Mouse (Mus musculus): Measurements from ENCODE around the gene Muc2. TPM values are rescaled to one million over a fixed set of nuclear protein-coding genes. Genes with fewer than 3 reads are reported as not detected.
"Not testable (repeated sequence)": the region's sequence is repeated elsewhere in the genome, so short reads cannot be mapped to it uniquely, and the experiment has no call there.

Muc2 gene
- polyA plus RNA-seq, 1 experiment from 2014 or later, result 0.48 TPM

DNA sequence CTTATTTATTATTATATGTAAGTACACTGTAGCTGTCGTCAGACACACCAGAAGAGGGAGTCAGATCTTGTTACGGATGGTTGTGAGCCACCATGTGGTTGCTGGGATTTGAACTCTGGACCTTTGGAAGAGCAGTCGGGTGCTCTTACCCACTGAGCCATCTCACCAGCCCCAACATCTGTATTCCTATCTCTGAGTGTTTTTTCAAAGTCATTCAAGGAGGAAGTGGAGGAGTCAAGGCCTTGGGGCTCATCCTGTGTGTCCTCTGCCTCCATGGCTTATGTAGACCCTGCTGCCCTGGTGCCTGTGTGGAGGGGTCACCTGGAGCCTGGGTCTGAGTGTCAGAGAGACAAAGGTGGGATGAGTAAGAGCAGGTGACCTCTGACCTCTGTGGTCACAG lies 21.0 kb upstream of the Muc2 start:
- not testable (repeated sequence) for H3K9me3 ChIP-seq (ENCODE audit: control insufficient read depth, low read length); H3K4me3 ChIP-seq (ENCODE audit: low read length); H3K9ac ChIP-seq (ENCODE audit: low read length); H3K27me3 ChIP-seq (ENCODE audit: control insufficient read depth, insufficient read depth, low read depth, low read length); H3K4me1 ChIP-seq (replicated peaks; ENCODE audit: control insufficient read depth, insufficient read depth, low read length); ATAC-seq (ENCODE audit: low read depth); H3K27ac ChIP-seq (ENCODE audit: low read length); H3K36me3 ChIP-seq (ENCODE audit: control insufficient read depth, insufficient read depth, low read length); H3K4me2 ChIP-seq (ENCODE audit: low read depth, low read length)
- 67% methylated on average over 3 of the region's 3 CpGs for WGBS

DNA sequence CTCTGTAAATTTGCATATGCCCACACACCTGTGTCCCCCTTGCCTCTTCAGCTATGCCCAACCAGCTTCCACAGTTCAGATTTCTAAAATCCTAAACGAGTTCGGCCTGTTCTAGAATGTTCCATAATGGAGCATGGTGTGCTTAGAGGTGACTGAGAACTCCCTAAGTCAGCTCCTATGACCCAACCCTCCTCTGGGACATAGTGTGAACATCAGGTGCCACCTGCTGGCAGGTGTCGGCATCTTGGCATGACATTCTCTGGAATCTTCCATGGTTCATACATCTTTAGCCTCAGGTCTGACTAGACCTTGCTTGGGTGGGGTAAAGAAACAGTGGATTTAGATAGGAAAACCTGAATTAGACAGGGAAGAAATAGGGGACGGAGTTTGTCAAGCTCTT lies 19.1 kb upstream of the Muc2 start:
- Histone ChIP-seq H3K4me2 (ENCODE audit: low read depth, low read length) (no peak overlapping the region), H3K9ac (ENCODE audit: low read length) (no peak overlapping the region), H3K9me3 (ENCODE audit: control insufficient read depth, low read length) (no peaks in the 10 kb centered on the region), H3K4me3 (ENCODE audit: low read length) (no peak overlapping the region), H3K27me3 (ENCODE audit: control insufficient read depth, insufficient read depth, low read depth, low read length) (no peaks in the 10 kb centered on the region), H3K36me3 (ENCODE audit: control insufficient read depth, insufficient read depth, low read length) (no peaks in the 10 kb centered on the region), H3K4me1 (replicated peaks; ENCODE audit: control insufficient read depth, insufficient read depth, low read length) (no peaks in the 10 kb centered on the region), H3K27ac (ENCODE audit: low read length) (no peak overlapping the region)
- 73% methylated on average over 4 of the region's 4 CpGs for whole genome bisulfite sequencing
- ATAC-seq (ENCODE audit: low read depth), result peak; percentile 38; the same call in 1 of the 2 replicates

DNA sequence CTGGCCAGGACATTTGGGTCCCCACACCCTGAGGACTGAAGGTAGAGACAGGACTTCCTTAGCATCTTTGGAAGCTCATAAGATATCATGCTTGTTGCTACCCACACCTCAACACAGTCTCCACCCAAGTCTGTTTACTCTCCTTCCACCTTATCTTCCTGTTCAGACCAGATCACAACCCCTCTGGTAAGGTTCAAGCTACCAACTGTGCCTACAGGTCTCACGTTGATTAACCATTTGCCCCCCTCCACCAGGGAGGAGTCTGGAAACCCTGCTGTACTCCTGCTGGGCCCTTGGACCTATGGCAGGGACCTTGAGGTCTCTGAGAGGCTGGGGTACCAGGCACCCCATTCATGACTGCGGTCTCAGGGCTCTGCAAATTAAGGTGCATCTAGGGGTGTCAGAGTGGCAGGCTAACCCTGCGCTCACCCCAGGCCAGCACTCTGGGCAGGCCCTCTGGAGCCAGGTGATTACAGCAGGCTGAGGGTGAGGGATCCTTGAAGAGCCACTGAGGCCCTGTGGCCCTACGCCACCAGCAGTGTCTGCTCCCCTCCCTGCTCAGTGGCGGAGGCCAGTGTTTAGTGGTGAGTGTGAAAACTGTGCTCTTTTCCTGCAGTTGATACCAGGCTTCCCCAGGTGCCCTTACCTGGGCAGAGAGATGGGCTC lies 18.4 kb upstream of the Muc2 start:
- H3K4me3 ChIP-seq (ENCODE audit: low read length), result no peak overlapping the region
- no peaks in the 10 kb centered on the region for H3K27me3 ChIP-seq (ENCODE audit: control insufficient read depth, insufficient read depth, low read depth, low read length)
- 72% methylated on average over 5 of the region's 5 CpGs for WGBS
- no peak overlapping the region for H3K4me2 ChIP-seq (ENCODE audit: low read depth, low read length)
- no peaks in the 10 kb centered on the region for H3K4me1 ChIP-seq (replicated peaks; ENCODE audit: control insufficient read depth, insufficient read depth, low read length)
- no peak for ATAC-seq (ENCODE audit: low read depth)
- H3K36me3 ChIP-seq (ENCODE audit: control insufficient read depth, insufficient read depth, low read length), result no peaks in the 10 kb centered on the region
- no peaks in the 10 kb centered on the region for H3K9me3 ChIP-seq (ENCODE audit: control insufficient read depth, low read length)
- no peak overlapping the region for H3K27ac ChIP-seq (ENCODE audit: low read length)
- H3K9ac ChIP-seq (ENCODE audit: low read length), result no peak overlapping the region

DNA sequence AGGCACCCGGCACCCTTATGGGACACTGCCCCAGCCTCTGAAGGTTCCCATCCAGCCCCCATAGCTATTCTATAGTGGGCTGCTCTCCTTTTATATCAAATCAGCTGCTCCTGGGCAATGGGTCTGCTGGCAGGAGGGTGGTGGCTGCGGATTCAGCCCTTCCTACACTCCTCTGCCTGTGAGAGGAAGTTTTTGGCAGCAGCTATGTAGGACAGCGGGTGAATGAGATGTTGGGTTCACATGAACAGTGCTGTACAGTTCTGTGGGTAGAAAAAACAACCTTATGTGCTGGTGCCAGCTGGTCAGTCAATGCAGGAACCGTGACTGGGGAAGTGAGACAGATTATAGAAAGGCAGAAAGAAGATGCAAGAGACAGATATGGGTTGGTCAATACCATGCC lies 11.2 kb upstream of the Muc2 start:
- WGBS, result 74% methylated on average over 4 of the region's 4 CpGs

DNA sequence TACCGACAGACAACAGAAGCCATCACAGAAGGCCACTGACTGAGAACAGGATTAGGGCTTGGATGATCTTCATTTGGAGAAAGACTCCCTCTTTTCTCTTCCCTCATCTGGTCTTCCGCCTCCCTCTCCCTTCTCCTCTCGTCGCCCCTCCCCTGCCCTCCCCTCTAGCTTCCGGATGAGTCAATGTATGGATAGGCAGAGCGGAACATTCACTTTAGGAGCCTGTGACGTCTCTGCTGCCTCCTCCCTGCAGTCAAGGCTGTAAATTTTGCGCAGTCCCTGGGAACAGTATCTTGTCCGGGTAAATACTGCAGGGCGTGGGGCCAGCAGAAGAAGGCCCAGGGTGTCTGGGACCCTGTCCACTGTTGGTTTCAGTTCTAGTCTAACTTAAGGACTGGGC lies 2.8 kb upstream of the Muc2 start:
- Histone ChIP-seq H3K4me3 (ENCODE audit: low read length) (no peak overlapping the region), H3K36me3 (ENCODE audit: control insufficient read depth, insufficient read depth, low read length) (no peaks in the 10 kb centered on the region), H3K9me3 (ENCODE audit: control insufficient read depth, low read length) (no peaks in the 10 kb centered on the region), H3K9ac (ENCODE audit: low read length) (no peak overlapping the region), H3K27me3 (ENCODE audit: control insufficient read depth, insufficient read depth, low read depth, low read length) (0 out of 2 replicates have a peak, but pooled peaks cover 1% of the 10 kb centered on the region), H3K4me1 (replicated peaks; ENCODE audit: control insufficient read depth, insufficient read depth, low read length) (no peaks in the 10 kb centered on the region), H3K27ac (ENCODE audit: low read length) (no peak overlapping the region), H3K4me2 (ENCODE audit: low read depth, low read length) (no peak overlapping the region)
- 60% methylated on average over 10 of the region's 10 CpGs for WGBS
- no peak for ATAC-seq (ENCODE audit: low read depth)

More for the DNA sequence above, 11.2 kb upstream of the Muc2 start:
- H3K27me3 ChIP-seq (ENCODE audit: control insufficient read depth, insufficient read depth, low read depth, low read length), result no peaks in the 10 kb centered on the region
- ATAC-seq (ENCODE audit: low read depth), result no peak
- H3K4me1 ChIP-seq (replicated peaks; ENCODE audit: control insufficient read depth, insufficient read depth, low read length), result no peaks in the 10 kb centered on the region
- no peaks in the 10 kb centered on the region for H3K36me3 ChIP-seq (ENCODE audit: control insufficient read depth, insufficient read depth, low read length)
- no peaks in the 10 kb centered on the region for H3K9me3 ChIP-seq (ENCODE audit: control insufficient read depth, low read length)
- H3K27ac ChIP-seq (ENCODE audit: low read length), result no peak overlapping the region
- no peak overlapping the region for H3K4me2 ChIP-seq (ENCODE audit: low read depth, low read length)
- no peak overlapping the region for H3K4me3 ChIP-seq (ENCODE audit: low read length)
- H3K9ac ChIP-seq (ENCODE audit: low read length), result no peak overlapping the region

DNA sequence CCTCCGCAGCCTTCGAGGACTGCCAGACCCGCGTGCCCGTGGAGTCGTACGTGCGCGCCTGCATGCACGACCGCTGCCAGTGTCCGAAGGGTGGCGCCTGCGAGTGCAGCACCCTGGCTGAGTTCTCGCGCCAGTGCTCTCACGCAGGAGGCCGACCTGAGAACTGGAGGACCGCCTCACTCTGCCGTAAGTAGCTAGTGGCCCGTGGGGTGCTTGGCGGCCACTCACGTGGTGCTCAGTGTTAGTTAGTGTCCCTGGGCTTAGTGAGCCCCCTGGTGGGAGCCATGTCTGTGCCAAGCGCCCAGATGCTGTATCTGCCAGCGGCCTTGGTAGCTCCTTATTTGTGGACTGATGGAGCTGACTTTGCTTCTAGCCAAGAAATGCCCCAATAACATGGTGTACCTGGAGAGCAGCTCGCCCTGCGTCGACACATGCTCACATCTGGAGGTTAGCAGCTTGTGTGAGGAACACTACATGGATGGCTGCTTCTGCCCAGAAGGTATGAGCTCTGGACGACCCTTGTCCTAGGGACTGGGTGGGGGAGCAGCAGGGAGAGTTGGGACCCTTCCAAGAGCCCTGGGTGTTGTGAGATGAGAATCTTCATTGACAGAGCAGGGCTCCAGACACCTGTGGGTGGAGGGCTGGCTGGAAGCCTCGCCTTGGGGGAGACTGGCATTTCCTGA lies 3.6 kb downstream of the Muc2 start:
- Histone ChIP-seq H3K9me3 (ENCODE audit: control insufficient read depth, low read length) (no peaks in the 10 kb centered on the region), H3K36me3 (ENCODE audit: control insufficient read depth, insufficient read depth, low read length) (no peaks in the 10 kb centered on the region), H3K9ac (ENCODE audit: low read length) (no peak overlapping the region), H3K4me2 (ENCODE audit: low read depth, low read length) (peak overlapping the region; percentile 44), H3K4me1 (replicated peaks; ENCODE audit: control insufficient read depth, insufficient read depth, low read length) (no peaks in the 10 kb centered on the region), H3K27me3 (ENCODE audit: control insufficient read depth, insufficient read depth, low read depth, low read length) (0 out of 2 replicates have a peak, but pooled peaks cover 2% of the 10 kb centered on the region), H3K4me3 (ENCODE audit: low read length) (peak overlapping the region; percentile 9), H3K27ac (ENCODE audit: low read length) (no peak overlapping the region)
- WGBS, result 46% methylated on average over 30 of the region's 30 CpGs
- ATAC-seq (ENCODE audit: low read depth), result peak; percentile 69; the same call in 1 of the 2 replicates

DNA sequence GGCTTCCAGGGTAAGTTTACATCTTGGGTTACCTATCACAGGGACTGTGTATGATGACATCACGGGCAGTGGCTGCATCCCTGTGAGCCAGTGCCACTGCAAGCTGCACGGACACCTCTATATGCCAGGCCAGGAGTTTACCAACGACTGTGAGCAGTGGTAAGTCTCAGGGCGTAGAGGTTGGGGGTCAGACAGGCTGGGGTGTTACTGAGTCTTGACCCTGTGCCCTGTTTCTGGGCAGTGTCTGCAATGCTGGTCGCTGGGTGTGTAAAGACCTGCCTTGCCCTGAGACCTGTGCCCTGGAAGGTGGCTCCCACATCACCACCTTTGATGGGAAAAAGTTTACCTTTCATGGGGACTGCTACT lies 4.1 kb downstream of the Muc2 start:
- ATAC-seq (ENCODE audit: low read depth), result no peak
- 62% methylated on average over 5 of the region's 5 CpGs for WGBS
- H3K27me3 ChIP-seq (ENCODE audit: control insufficient read depth, insufficient read depth, low read depth, low read length), result 0 out of 2 replicates have a peak, but pooled peaks cover 2% of the 10 kb centered on the region

DNA sequence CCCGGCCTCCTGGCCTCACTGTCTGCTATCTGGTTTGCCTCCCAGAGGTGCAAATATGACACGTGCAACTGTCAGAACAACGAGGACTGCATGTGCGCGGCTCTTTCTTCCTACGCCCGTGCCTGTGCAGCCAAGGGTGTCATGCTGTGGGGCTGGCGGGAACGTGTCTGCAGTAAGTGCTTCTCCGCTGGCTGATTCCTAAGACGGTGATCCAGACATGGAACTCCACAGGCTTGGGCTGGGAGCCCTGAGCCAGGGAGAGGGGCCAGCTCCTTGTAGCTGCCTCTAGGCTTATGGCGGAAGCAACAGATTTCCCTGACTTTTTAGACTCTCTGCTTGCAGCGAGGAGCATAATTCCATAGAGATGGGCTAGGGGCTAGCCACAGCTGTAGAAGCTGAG lies 6.4 kb downstream of the Muc2 start:
- no peak overlapping the region for H3K27ac ChIP-seq (ENCODE audit: low read length)
- no peak overlapping the region for H3K4me3 ChIP-seq (ENCODE audit: low read length)
- ATAC-seq (ENCODE audit: low read depth), result no peak
- H3K4me2 ChIP-seq (ENCODE audit: low read depth, low read length), result no peak overlapping the region
- no peaks in the 10 kb centered on the region for H3K4me1 ChIP-seq (replicated peaks; ENCODE audit: control insufficient read depth, insufficient read depth, low read length)
- H3K36me3 ChIP-seq (ENCODE audit: control insufficient read depth, insufficient read depth, low read length), result no peaks in the 10 kb centered on the region
- no peaks in the 10 kb centered on the region for H3K9me3 ChIP-seq (ENCODE audit: control insufficient read depth, low read length)
- WGBS, result 79% methylated on average over 13 of the region's 13 CpGs
- H3K27me3 ChIP-seq (ENCODE audit: control insufficient read depth, insufficient read depth, low read depth, low read length), result 0 out of 2 replicates have a peak, but pooled peaks cover 2% of the 10 kb centered on the region
- H3K9ac ChIP-seq (ENCODE audit: low read length), result no peak overlapping the region

More for the DNA sequence above, 4.1 kb downstream of the Muc2 start:
- Histone ChIP-seq H3K27ac (ENCODE audit: low read length) (no peak overlapping the region), H3K36me3 (ENCODE audit: control insufficient read depth, insufficient read depth, low read length) (no peaks in the 10 kb centered on the region), H3K4me2 (ENCODE audit: low read depth, low read length) (no peak overlapping the region), H3K9ac (ENCODE audit: low read length) (no peak overlapping the region), H3K4me1 (replicated peaks; ENCODE audit: control insufficient read depth, insufficient read depth, low read length) (no peaks in the 10 kb centered on the region), H3K9me3 (ENCODE audit: control insufficient read depth, low read length) (no peaks in the 10 kb centered on the region), H3K4me3 (ENCODE audit: low read length) (no peak overlapping the region)

DNA sequence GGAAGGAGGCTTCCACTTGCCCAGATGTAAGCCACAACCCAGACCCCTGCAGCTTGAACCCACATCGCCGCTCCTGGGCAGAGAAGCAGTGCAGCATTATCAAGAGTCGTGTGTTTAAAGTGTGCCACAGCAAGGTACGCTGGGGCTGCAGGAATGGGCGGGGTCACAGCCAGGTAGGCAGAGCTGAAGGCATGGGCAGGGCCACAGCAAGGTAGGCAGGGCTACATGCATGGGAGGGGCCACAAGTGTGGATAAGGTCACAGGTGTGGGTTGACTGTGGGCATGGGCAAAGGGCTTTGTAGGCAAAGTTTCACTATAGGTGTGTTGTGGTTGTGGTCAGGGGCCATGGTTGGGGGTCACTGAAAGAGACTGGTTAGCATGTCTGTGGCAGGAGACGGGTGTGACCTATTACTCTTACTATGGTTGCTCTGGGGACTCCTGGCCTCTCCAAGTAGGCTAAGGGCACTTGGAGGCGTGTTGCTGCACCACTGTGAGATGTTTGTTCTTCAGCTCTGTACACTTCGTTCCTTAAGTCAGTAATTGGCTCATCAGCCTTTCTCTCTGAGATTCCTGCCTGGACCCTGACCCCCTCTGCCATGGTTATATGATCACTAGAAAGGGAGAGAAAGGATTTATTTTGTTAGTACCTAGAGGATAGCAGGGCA lies 9.5 kb downstream of the Muc2 start:
- 65% methylated on average over 8 of the region's 8 CpGs for WGBS
- Histone ChIP-seq H3K27ac (ENCODE audit: low read length) (no peak overlapping the region), H3K9ac (ENCODE audit: low read length) (no peak overlapping the region), H3K4me1 (replicated peaks; ENCODE audit: control insufficient read depth, insufficient read depth, low read length) (no peaks in the 10 kb centered on the region), H3K9me3 (ENCODE audit: control insufficient read depth, low read length) (no peaks in the 10 kb centered on the region; the same call in 1 of the 2 replicates), H3K4me2 (ENCODE audit: low read depth, low read length) (no peak overlapping the region), H3K27me3 (ENCODE audit: control insufficient read depth, insufficient read depth, low read depth, low read length) (no peaks in the 10 kb centered on the region), H3K4me3 (ENCODE audit: low read length) (no peak overlapping the region), H3K36me3 (ENCODE audit: control insufficient read depth, insufficient read depth, low read length) (no peaks in the 10 kb centered on the region)
- no peak for ATAC-seq (ENCODE audit: low read depth)

Measured in lung, embryonic 16.5 days (tissue).